Mouse (Mus musculus) MEL (cell line): Measurements from ENCODE around the gene Adig. TPM values are rescaled to one million over a fixed set of nuclear protein-coding genes. Genes with fewer than 3 reads are reported as not detected.

Experiments
- DNase-seq: peaks from one replicate; pipeline ENCODE4 v3.0.0; 2011; ENCODE audit warnings: low read depth, low spot score
- H3K27ac ChIP-seq: 2 replicates; pipeline ENCODE4 v1.5.1; 2012; ENCODE audit warnings: low read depth, mild to moderate bottlenecking, control low read depth, low read length, moderate library complexity; ENCODE audit not compliant: control insufficient read depth
- H3K27me3 ChIP-seq, 2 experiments: fragments of 150-350 bp in 1 of 2; sonication (generic) in 1 of 2; 2 replicates each; pipeline ENCODE4 v1.6.1; 2012; ENCODE audit warnings: low read length in 2 of 2, mild to moderate bottlenecking in 2 of 2, improper control_type of control experiment in 1 of 2, moderate library complexity in 1 of 2; ENCODE audit not compliant: insufficient read depth in 2 of 2, control insufficient read depth in 1 of 2
- H3K36me3 ChIP-seq, 2 experiments: 2 replicates each; pipeline ENCODE4 v1.6.1; 2012 to 2014; ENCODE audit warnings: low read length in 2 of 2, improper control_type of control experiment in 1 of 2, inconsistent platforms in 1 of 2, mild to moderate bottlenecking in 1 of 2; ENCODE audit not compliant: insufficient read depth in 2 of 2, control insufficient read depth in 1 of 2
- H3K4me1 ChIP-seq, 2 experiments: fragments of 150-350 bp in 1 of 2; sonication (generic) in 1 of 2; 2 replicates each; pipeline ENCODE4 v1.6.1; 2012; ENCODE audit warnings: low read length in 2 of 2, improper control_type of control experiment in 1 of 2, mild to moderate bottlenecking in 1 of 2; ENCODE audit not compliant: insufficient read depth in 2 of 2, control insufficient read depth in 1 of 2
- H3K4me3 ChIP-seq, 2 experiments: fragments of 150-350 bp in 1 of 2; sonication (generic) in 1 of 2; 2 replicates each; pipeline ENCODE4 v1.5.1; 2012; ENCODE audit warnings: low read depth in 2 of 2, low read length in 2 of 2, mild to moderate bottlenecking in 2 of 2, moderate library complexity in 2 of 2, control low read depth in 1 of 2, improper control_type of control experiment in 1 of 2; ENCODE audit not compliant: control insufficient read depth in 1 of 2, insufficient read depth in 1 of 2
- H3K79me2 ChIP-seq: 2 replicates; pipeline ENCODE4 v1.6.1; 2012; ENCODE audit warnings: mild to moderate bottlenecking, low read length, moderate library complexity; ENCODE audit not compliant: control insufficient read depth, poor library complexity, insufficient read depth
- H3K9ac ChIP-seq: 2 replicates; pipeline ENCODE4 v1.6.1; 2012; ENCODE audit warnings: low read depth, mild to moderate bottlenecking, control low read depth, low read length, moderate library complexity; ENCODE audit not compliant: control insufficient read depth, poor library complexity, severe bottlenecking
- H3K9me3 ChIP-seq: fragments of 150-350 bp; sonication (generic); replicated peaks from 2 replicates; pipeline ENCODE4 v1.6.1; 2012; ENCODE audit warnings: mild to moderate bottlenecking, low read length, improper control_type of control experiment, moderate library complexity; ENCODE audit not compliant: insufficient read depth
- CHD2 ChIP-seq: IDR thresholded peaks from 2 replicates; pipeline ENCODE4 v1.6.1; 2011; ENCODE audit warnings: low read length, improper control_type of control experiment
- EP300 ChIP-seq, 2 experiments: IDR thresholded peaks; 2 replicates each; pipeline ENCODE4 v1.6.1; 2011; ENCODE audit warnings: improper control_type of control experiment in 2 of 2, low read length in 2 of 2, low read depth in 1 of 2, mild to moderate bottlenecking in 1 of 2
- ETS1 ChIP-seq: IDR thresholded peaks from 2 replicates; pipeline ENCODE4 v1.6.1; 2012; ENCODE audit warnings: low read depth, mild to moderate bottlenecking, inconsistent platforms, low read length, improper control_type of control experiment, moderate library complexity
- GABPA ChIP-seq: IDR thresholded peaks from 2 replicates; pipeline ENCODE4 v1.6.1; 2012; ENCODE audit warnings: low read depth, mild to moderate bottlenecking, inconsistent platforms, low read length, improper control_type of control experiment, moderate library complexity
- HCFC1 ChIP-seq: IDR thresholded peaks from 2 replicates; pipeline ENCODE4 v1.6.1; 2012; ENCODE audit warnings: low read depth, mild to moderate bottlenecking, inconsistent platforms, low read length, improper control_type of control experiment, moderate library complexity
- JUND ChIP-seq: IDR thresholded peaks from 2 replicates; pipeline ENCODE4 v1.6.1; 2011; ENCODE audit warnings: low read depth, mild to moderate bottlenecking, improper control_type of control experiment, low read length
- MAFK ChIP-seq: IDR thresholded peaks from 2 replicates; pipeline ENCODE4 v1.6.1; 2011; ENCODE audit warnings: low read depth, mild to moderate bottlenecking, low read length, improper control_type of control experiment, borderline replicate concordance
- MEF2A ChIP-seq: IDR thresholded peaks from 2 replicates; pipeline ENCODE4 v1.6.1; 2014; ENCODE audit warnings: low read depth, mild to moderate bottlenecking, inconsistent platforms, low read length, improper control_type of control experiment; ENCODE audit not compliant: poor library complexity, insufficient replicate concordance, severe bottlenecking; ENCODE audit errors: extremely low read depth
- MXI1 ChIP-seq: IDR thresholded peaks from 2 replicates; pipeline ENCODE4 v1.6.1; 2011; ENCODE audit warnings: mild to moderate bottlenecking, low read depth, low read length, improper control_type of control experiment
- MYC ChIP-seq: IDR thresholded peaks from 2 replicates; pipeline ENCODE4 v1.6.1; 2011; ENCODE audit warnings: low read depth, mild to moderate bottlenecking, low read length, improper control_type of control experiment, moderate library complexity
- NRF1 ChIP-seq: IDR thresholded peaks from 2 replicates; pipeline ENCODE4 v1.6.1; 2014; ENCODE audit warnings: low read depth, mild to moderate bottlenecking, inconsistent platforms, low read length, improper control_type of control experiment, moderate library complexity; ENCODE audit not compliant: poor library complexity, insufficient read depth, severe bottlenecking
- POLR2A ChIP-seq, 2 experiments: IDR thresholded peaks; 2 replicates each; pipeline ENCODE4 v1.6.1; 2011 to 2012; ENCODE audit warnings: low read length in 2 of 2, mild to moderate bottlenecking in 2 of 2, control low read depth in 1 of 2, improper control_type of control experiment in 1 of 2, low read depth in 1 of 2, moderate library complexity in 1 of 2; ENCODE audit not compliant: control insufficient read depth in 1 of 2, insufficient read depth in 1 of 2, poor library complexity in 1 of 2
- RAD21 ChIP-seq: IDR thresholded peaks from 2 replicates; pipeline ENCODE4 v1.6.1; 2011; ENCODE audit warnings: mild to moderate bottlenecking, low read depth, low read length, improper control_type of control experiment
- SMC3 ChIP-seq: IDR thresholded peaks from 2 replicates; pipeline ENCODE4 v1.6.1; 2011; ENCODE audit warnings: low read depth, low read length, improper control_type of control experiment
- TAL1 ChIP-seq: IDR thresholded peaks from 2 replicates; pipeline ENCODE4 v1.6.1; 2012; ENCODE audit warnings: mild to moderate bottlenecking, inconsistent platforms, low read length, moderate library complexity, mixed read lengths
- UBTF ChIP-seq: IDR thresholded peaks from 2 replicates; pipeline ENCODE4 v1.6.1; 2012; ENCODE audit warnings: low read depth, mild to moderate bottlenecking, inconsistent platforms, low read length, improper control_type of control experiment, moderate library complexity, borderline replicate concordance; ENCODE audit not compliant: insufficient read depth
- ZMIZ1 ChIP-seq: IDR thresholded peaks from 2 replicates; pipeline ENCODE4 v1.6.1; 2012; ENCODE audit warnings: low read depth, mild to moderate bottlenecking, inconsistent platforms, low read length, improper control_type of control experiment, moderate library complexity
- polyA plus RNA-seq, 2 experiments: library from polyadenylated mRNA; stranded (reverse) in 1 of 2; unstranded in 1 of 2; fragments of >175 nt in 1 of 2; fragments of >200 nt in 1 of 2; gene quantifications; 2 replicates each; pipeline versions ENCODE4 v1.2.1 to v1.2.4; 2012; ENCODE audit warnings: low replicate concordance in 2 of 2, low read depth in 1 of 2; ENCODE audit not compliant: insufficient read length in 2 of 2, insufficient read depth in 1 of 2, missing spikeins in 1 of 2
- total RNA-seq: library from RNA; depleted of rRNA; stranded (reverse); fragments of 300-350 nt; gene quantifications from 2 replicates; pipeline ENCODE4 v1.2.3, GENCODE M21; 2012; rRNA removed

The Adig gene
- not detected in 2 replicates for total RNA-seq
- not detected for polyA plus RNA-seq

DNA sequence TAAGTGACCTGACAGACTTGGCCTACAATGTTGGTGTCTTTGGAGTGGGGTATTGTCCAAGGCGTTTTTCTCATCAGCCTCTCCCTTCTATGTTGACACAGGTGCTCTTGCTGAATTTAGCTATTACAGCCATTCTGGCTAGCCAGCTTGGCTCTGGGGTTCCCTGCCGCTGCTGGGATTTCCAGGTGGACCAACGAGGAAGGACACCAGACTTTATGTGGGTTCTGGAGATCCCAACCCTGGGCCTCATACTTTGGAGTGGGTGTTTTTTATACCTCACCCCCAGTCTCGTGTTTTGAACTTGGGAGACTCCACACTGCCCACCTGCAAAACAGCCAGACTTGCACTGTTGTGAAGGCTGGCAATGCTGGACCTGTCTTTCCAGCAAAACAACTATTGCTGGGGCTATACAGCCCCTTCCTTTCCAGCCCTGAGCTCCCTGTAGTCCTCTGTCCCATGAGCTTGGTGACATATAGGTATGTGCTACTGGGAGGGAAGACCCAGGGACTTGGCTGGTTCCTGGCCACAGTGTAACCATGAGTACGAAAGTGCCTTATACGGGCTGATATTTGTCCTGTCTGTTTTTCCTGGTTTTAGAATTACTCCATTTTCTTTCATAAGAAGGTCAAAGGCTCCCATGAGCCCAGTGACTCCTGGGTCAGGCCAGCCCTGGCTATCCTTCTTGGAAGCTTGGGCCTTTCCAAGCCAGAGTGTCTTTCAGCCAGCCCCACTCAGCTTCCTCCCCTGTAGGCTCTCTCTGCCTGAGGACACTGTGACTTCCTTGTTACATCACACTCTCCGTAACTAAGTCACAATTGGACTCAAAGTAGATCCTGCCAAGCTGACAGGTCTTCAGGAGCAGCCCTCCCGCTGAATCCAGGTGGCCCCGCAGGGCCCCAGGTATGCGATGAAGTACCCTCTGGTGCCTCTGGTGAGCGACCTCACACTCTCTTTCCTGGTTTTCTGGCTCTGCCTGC is at the start of gene Adig:
Gene Adig (plus strand): TSS at position 777 of the 977 bp plus-strand sequence.
- no peaks in the 10 kb centered on the region for H3K79me2 ChIP-seq
- no peaks in the 10 kb centered on the region for H3K9me3 ChIP-seq
- no peak within 1 kb of the TSS for H3K4me3 ChIP-seq
- TF ChIP-seq MYC (no peak), MXI1 (no peak), MAFK (no peak), HCFC1 (no peak), ZMIZ1 (no peak)
- TF ChIP-seq, all 39 proteins: peak for 0
- no peak for DNase-seq
- Histone ChIP-seq H3K27ac (no peak within 1 kb of the TSS), H3K4me1 (no peaks in the 10 kb centered on the region), H3K36me3 (no peaks in the 10 kb centered on the region; a peak in 1 of 4 replicates), H3K27me3 (no peaks in the 10 kb centered on the region), H3K9ac (no peak within 1 kb of the TSS)

DNA sequence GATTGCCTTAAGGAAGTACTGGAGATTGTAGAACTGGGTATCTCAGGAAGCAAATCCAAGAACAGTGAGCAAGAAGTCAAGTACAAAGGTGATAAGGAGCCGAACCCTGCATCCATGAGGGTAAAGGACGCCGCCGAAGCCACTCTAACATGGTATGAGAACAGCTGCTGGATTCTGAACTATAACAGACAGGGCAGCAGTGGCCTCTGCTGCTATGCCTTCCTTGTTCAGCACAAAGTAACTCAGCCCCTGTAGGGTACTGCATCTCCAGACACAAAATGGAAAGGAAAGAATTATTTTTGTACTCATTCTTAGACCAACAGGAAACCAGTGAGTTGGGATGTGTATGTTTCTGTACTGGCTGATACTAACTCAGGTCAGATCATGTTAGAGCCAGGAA is 46.0 kb upstream of the Adig start:
- Histone ChIP-seq H3K36me3 (peaks cover 0 to 26% of the 10 kb centered on the region in 2 experiments; a peak in 2 of 4 replicates), H3K9ac (no peak overlapping the region), H3K27me3 (no peaks in the 10 kb centered on the region), H3K4me3 (no peak overlapping the region), H3K27ac (no peak overlapping the region), H3K9me3 (no peaks in the 10 kb centered on the region), H3K79me2 (no peaks in the 10 kb centered on the region), H3K4me1 (no peaks in the 10 kb centered on the region)
- no peak for DNase-seq
- TF ChIP-seq MAFK (no peak), MYC (no peak), CHD2 (no peak), EP300 (IDR thresholded peaks at IDR 0.05; ENCODE audit: low read depth in 1 of 2, low read length in 2 of 2) (no peak), NRF1 (no peak), POLR2A (IDR thresholded peaks at IDR 0.05; ENCODE audit: control insufficient read depth in 1 of 2, insufficient read depth in 1 of 2, low read depth in 1 of 2, low read length in 2 of 2, poor library complexity in 1 of 2) (no peak), UBTF (no peak)

DNA sequence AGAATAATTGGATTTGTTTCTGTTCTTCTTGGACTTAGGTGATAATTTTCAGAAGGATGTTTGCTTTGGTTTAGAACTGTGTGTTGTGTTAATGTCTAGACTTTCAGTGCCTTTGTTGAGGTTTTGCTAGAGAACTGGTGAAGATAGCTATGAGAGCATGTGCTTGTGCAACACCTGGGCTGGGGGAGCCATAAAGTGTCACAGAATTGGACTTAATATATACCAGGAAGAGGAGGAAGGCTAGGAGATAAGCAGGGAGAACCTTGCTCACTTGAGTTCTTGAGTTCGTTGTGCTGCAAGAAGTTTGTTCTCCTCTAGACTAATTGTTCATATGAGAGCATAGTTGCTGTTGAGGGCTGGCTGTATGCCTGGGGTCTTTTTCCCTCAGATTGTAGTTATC is 44.8 kb upstream of the Adig start:
- no peak for DNase-seq

More for the DNA sequence above, 44.8 kb upstream of the Adig start:
- Histone ChIP-seq H3K9me3 (no peaks in the 10 kb centered on the region), H3K9ac (no peak overlapping the region), H3K79me2 (no peaks in the 10 kb centered on the region), H3K36me3 (peaks cover 0 to 29% of the 10 kb centered on the region in 2 experiments; a peak in 2 of 4 replicates), H3K27ac (no peak overlapping the region), H3K4me1 (no peaks in the 10 kb centered on the region), H3K27me3 (no peaks in the 10 kb centered on the region), H3K4me3 (no peak overlapping the region)
- no peak for TF ChIP-seq RAD21
- no peak for TF ChIP-seq SMC3
- TF ChIP-seq ETS1 = no peak
- TF ChIP-seq MYC = no peak
- no peak for TF ChIP-seq TAL1
- TF ChIP-seq GABPA = no peak
- TF ChIP-seq JUND = no peak
- no peak for TF ChIP-seq EP300 (IDR thresholded peaks at IDR 0.05; ENCODE audit: low read depth in 1 of 2, low read length in 2 of 2)
- no peak for TF ChIP-seq MEF2A
- no peak for TF ChIP-seq UBTF
- no peak for TF ChIP-seq HCFC1
